In genomic region chr6:129532942-129533860, GRCm38 (mm10) we compare ENCODE assay signal across 8 mouse cellular contexts. TPM values are rescaled to one million over a fixed set of nuclear protein-coding genes. Genes with fewer than 3 reads are reported as not detected.
DNase-seq lines count a peak whose midpoint lies in the region; ATAC-seq and TF ChIP-seq lines count a peak whose summit lies in the region.

Gene Gabarapl1, plus strand, starts transcription at chr6:129533160.

- peaks cover 27% of the 10 kb centered on the region for H3K79me2 ChIP-seq in MEL (ENCODE audit: control insufficient read depth, insufficient read depth, low read length, poor library complexity)

- H3K9ac ChIP-seq in MEL (ENCODE audit: control insufficient read depth, low read depth, low read length, poor library complexity, severe bottlenecking), result peak within 1 kb of the TSS; percentile 85
- H3K9ac ChIP-seq in forebrain, postnatal 0 days, result peak within 1 kb of the TSS; percentile 92
- peak within 1 kb of the TSS; percentile 63 for H3K9ac ChIP-seq in neural tube, embryonic 15.5 days (replicated peaks)

- peak within 1 kb of the TSS; percentile 65 for H3K27ac ChIP-seq in MEL (ENCODE audit: control insufficient read depth, low read depth, low read length)
- H3K27ac ChIP-seq in cerebellum, adult 2 months (ENCODE audit: insufficient read depth, low read length), result peak within 1 kb of the TSS; percentile 78
- H3K27ac ChIP-seq in forebrain, postnatal 0 days (ENCODE audit: low read depth, low read length), result peak within 1 kb of the TSS; percentile 91
- H3K27ac ChIP-seq in neural tube, embryonic 15.5 days (replicated peaks), result peak within 1 kb of the TSS; percentile 84

- H3K36me3 ChIP-seq in MEL (ENCODE audit: control insufficient read depth in 1 of 2, insufficient read depth in 2 of 2, low read length in 2 of 2), result peaks cover 0 to 13% of the 10 kb centered on the region in 2 experiments
- peaks cover 10% of the 10 kb centered on the region for H3K36me3 ChIP-seq in forebrain, postnatal 0 days (ENCODE audit: insufficient read depth)
- peaks cover 8% of the 10 kb centered on the region for H3K36me3 ChIP-seq in neural tube, embryonic 15.5 days

- TF ChIP-seq EP300 in MEL (IDR thresholded peaks at IDR 0.05; ENCODE audit: low read depth in 1 of 2, low read length in 2 of 2), result 0 out of 4 replicates have a peak, but pooled peaks have one; percentile 3 to 21

- intact Hi-C loops in heart, postnatal 36 days (cut with DNase I), result loop anchor here (10.0 kb wide), 1 partner anchor 1098 kb away; the partner anchor contains the start of gene Fkbp4

- under 1% methylated on average over 55 of the region's 55 CpGs for WGBS in cerebellum, adult 2 months
- WGBS in forebrain, postnatal 0 days, result under 1% methylated on average over 55 of the region's 55 CpGs
- under 1% methylated on average over 55 of the region's 55 CpGs for WGBS in neural tube, embryonic 15.5 days

- ATAC-seq in forebrain, postnatal 0 days, result peak; percentile 86
- ATAC-seq in neural tube, embryonic 15.5 days (ENCODE audit: low FRiP score), result peak; percentile 91

- TF ChIP-seq RAD21 in MEL (IDR thresholded peaks at IDR 0.05; ENCODE audit: low read depth, low read length), result no peak

- peaks cover 11 to 17% of the 10 kb centered on the region in 2 experiments for H3K4me1 ChIP-seq in MEL (ENCODE audit: control insufficient read depth in 1 of 2, insufficient read depth in 2 of 2, low read length in 2 of 2)
- H3K4me1 ChIP-seq in cerebellum, adult 2 months (ENCODE audit: control insufficient read depth, insufficient read depth, low read length), result peaks cover 5% of the 10 kb centered on the region
- peaks cover 17% of the 10 kb centered on the region for H3K4me1 ChIP-seq in forebrain, postnatal 0 days (ENCODE audit: insufficient read depth)
- H3K4me1 ChIP-seq in neural tube, embryonic 15.5 days, result peaks cover 30% of the 10 kb centered on the region

- TF ChIP-seq POLR2A in MEL (IDR thresholded peaks at IDR 0.05; ENCODE audit: control insufficient read depth in 1 of 2, insufficient read depth in 1 of 2, low read depth in 1 of 2, low read length in 2 of 2, poor library complexity in 1 of 2), result peak in 1 of 2 experiments; percentile 59; a peak in 2 of 4 replicates
- TF ChIP-seq POLR2A in cerebellum, adult 2 months (IDR thresholded peaks at IDR 0.05; ENCODE audit: borderline replicate concordance, insufficient read depth, low read length), result peak; percentile 47; the same call in 1 of the 2 replicates

- peak within 1 kb of the TSS; percentile 95 to 96 for H3K4me3 ChIP-seq in MEL (ENCODE audit: control insufficient read depth in 1 of 2, insufficient read depth in 1 of 2, low read depth in 2 of 2, low read length in 2 of 2)
- peak within 1 kb of the TSS; percentile 96 for H3K4me3 ChIP-seq in cerebellum, adult 2 months (replicated peaks; ENCODE audit: insufficient read depth, low read depth, low read length)
- H3K4me3 ChIP-seq in forebrain, postnatal 0 days (ENCODE audit: low read depth, low read length), result peak within 1 kb of the TSS; percentile 91
- H3K4me3 ChIP-seq in neural tube, embryonic 15.5 days (replicated peaks), result peak within 1 kb of the TSS; percentile 88

- H3K27me3 ChIP-seq in MEL (ENCODE audit: control insufficient read depth in 1 of 2, insufficient read depth in 2 of 2, low read length in 2 of 2), result peaks cover 2 to 4% of the 10 kb centered on the region in 2 experiments; a peak in 1 of 4 replicates
- no peaks in the 10 kb centered on the region for H3K27me3 ChIP-seq in cerebellum, adult 2 months (ENCODE audit: control insufficient read depth, insufficient read depth, low read length)
- no peaks in the 10 kb centered on the region for H3K27me3 ChIP-seq in forebrain, postnatal 0 days (ENCODE audit: insufficient read depth, low read length)
- no peaks in the 10 kb centered on the region for H3K27me3 ChIP-seq in neural tube, embryonic 15.5 days (replicated peaks)

- DNase-seq in MEL (ENCODE audit: low read depth, low spot score), result peak; percentile 84
- peak; percentile 83 to 85 for DNase-seq in cerebellum, adult 2 months
- DNase-seq in forebrain, postnatal 0 days, result peak; percentile 88
- peak; percentile 87 to 88 for DNase-seq in heart, postnatal 36 days
- peak; percentile 76 to 89 for DNase-seq in layer of hippocampus, adult 18-20 months (ENCODE audit: low spot score in 2 of 2)
- peak; percentile 86 to 88 for DNase-seq in lung, adult 18-20 months
- peak; percentile 60 for DNase-seq in testis, postnatal 14 days (ENCODE audit: low spot score)

- H3K4me2 ChIP-seq in forebrain, postnatal 0 days (ENCODE audit: low read depth), result peak within 1 kb of the TSS; percentile 73
- H3K4me2 ChIP-seq in neural tube, embryonic 15.5 days, result peak within 1 kb of the TSS; percentile 67

- H3K9me3 ChIP-seq in MEL (replicated peaks; ENCODE audit: insufficient read depth, low read length), result no peaks in the 10 kb centered on the region
- no peaks in the 10 kb centered on the region for H3K9me3 ChIP-seq in forebrain, postnatal 0 days (ENCODE audit: low read length)
- no peaks in the 10 kb centered on the region for H3K9me3 ChIP-seq in neural tube, embryonic 15.5 days (replicated peaks)

- no peak for TF ChIP-seq CTCF in MEL (IDR thresholded peaks at IDR 0.05 in 2 of 3, conservative IDR thresholded peaks at IDR 0.05 in 1 of 3; ENCODE audit: control insufficient read depth in 1 of 3, insufficient read depth in 1 of 3, low read depth in 2 of 3, low read length in 3 of 3, poor library complexity in 1 of 3, severe bottlenecking in 1 of 3)
- TF ChIP-seq CTCF in cerebellum, adult 2 months (IDR thresholded peaks at IDR 0.05; ENCODE audit: borderline replicate concordance, insufficient read depth, low read depth, low read length), result no peak
- TF ChIP-seq CTCF in forebrain, postnatal 0 days (IDR thresholded peaks at IDR 0.05; ENCODE audit: low read depth), result no peak

TF ChIP-seq in MEL, 35 proteins besides CTCF, POLR2A, EP300 and RAD21 (continues in another document):
- TF ChIP-seq GATA1 (IDR thresholded peaks at IDR 0.05; ENCODE audit: low read depth, low read length) (peak; percentile 25; the same call in 1 of the 2 replicates), CHD2 (IDR thresholded peaks at IDR 0.05; ENCODE audit: low read length) (peak; percentile 17; the same call in 1 of the 2 replicates), E2F4 (IDR thresholded peaks at IDR 0.05; ENCODE audit: borderline replicate concordance, low read depth, low read length) (no peak; the same call in 1 of the 2 replicates), CHD1 (IDR thresholded peaks at IDR 0.05; ENCODE audit: low read depth, low read length) (peak; percentile 98), ETS1 (IDR thresholded peaks at IDR 0.05; ENCODE audit: low read depth, low read length) (peak; percentile 5; the same call in 1 of the 2 replicates), SMC3 (IDR thresholded peaks at IDR 0.05; ENCODE audit: low read depth, low read length) (no peak), POLR2AphosphoS2 (IDR thresholded peaks at IDR 0.05; ENCODE audit: low read length) (no peak), POLR2AphosphoS5 (IDR thresholded peaks at IDR 0.05; ENCODE audit: borderline replicate concordance, low read depth, low read length) (no peak), MXI1 (IDR thresholded peaks at IDR 0.05; ENCODE audit: low read depth, low read length) (peak; percentile 78), MAX (IDR thresholded peaks at IDR 0.05; ENCODE audit: low read length) (no peak; the same call in 1 of the 2 replicates), MAFK (IDR thresholded peaks at IDR 0.05; ENCODE audit: borderline replicate concordance, low read depth, low read length) (0 out of 2 replicates have a peak, but pooled peaks have one; percentile 21), GABPA (IDR thresholded peaks at IDR 0.05; ENCODE audit: low read depth, low read length) (0 out of 2 replicates have a peak, but pooled peaks have one; percentile 24), MAZ (IDR thresholded peaks at IDR 0.05; ENCODE audit: low read depth, low read length) (peak; percentile 51; the same call in 1 of the 2 replicates), USF2 (IDR thresholded peaks at IDR 0.05; ENCODE audit: borderline replicate concordance in 1 of 2, insufficient read depth in 1 of 2, low read depth in 1 of 2, low read length in 2 of 2) (no peak), MEF2A (IDR thresholded peaks at IDR 0.05; ENCODE audit: extremely low read depth, insufficient replicate concordance, low read depth, low read length, poor library complexity, severe bottlenecking) (no peak), NRF1 (IDR thresholded peaks at IDR 0.05; ENCODE audit: insufficient read depth, low read depth, low read length, poor library complexity, severe bottlenecking) (peak; percentile 41; the same call in 1 of the 2 replicates), HCFC1 (IDR thresholded peaks at IDR 0.05; ENCODE audit: low read depth, low read length) (peak; percentile 67; the same call in 1 of the 2 replicates), JUND (IDR thresholded peaks at IDR 0.05; ENCODE audit: low read depth, low read length) (no peak), TAL1 (IDR thresholded peaks at IDR 0.05; ENCODE audit: low read length) (no peak), MYB (IDR thresholded peaks at IDR 0.05; ENCODE audit: low read depth, low read length) (no peak), TBP (IDR thresholded peaks at IDR 0.05; ENCODE audit: low read depth, low read length) (no peak), ELF1 (IDR thresholded peaks at IDR 0.05; ENCODE audit: low read depth, low read length) (no peak), SIN3A (IDR thresholded peaks at IDR 0.05; ENCODE audit: low read length) (peak; percentile 80), NELFE (IDR thresholded peaks at IDR 0.05; ENCODE audit: low read depth, low read length) (peak; percentile 50), ZMIZ1 (IDR thresholded peaks at IDR 0.05; ENCODE audit: low read depth, low read length) (0 out of 2 replicates have a peak, but pooled peaks have one; percentile 25), RCOR1 (IDR thresholded peaks at IDR 0.05; ENCODE audit: low read depth, low read length) (no peak), ZKSCAN1 (IDR thresholded peaks at IDR 0.05; ENCODE audit: low read depth, low read length) (no peak), MYC (IDR thresholded peaks at IDR 0.05; ENCODE audit: low read depth, low read length) (peak; percentile 89), ZNF384 (IDR thresholded peaks at IDR 0.05; ENCODE audit: low read depth, low read length) (no peak)

RNA-seq across cellular contexts. Expression of gene Gabarapl1, which starts in this region (rescaled TPM):
- total RNA-seq in MEL (2012; rRNA removed), result 61.3 and 65.7 TPM in 2 replicates
- 10 to 100 TPM in 1 of 2 experiments, not detected in 1; 99.5 TPM for polyA plus RNA-seq in MEL (2012; ENCODE audit: insufficient read depth in 1 of 2, insufficient read length in 2 of 2, low read depth in 1 of 2, low replicate concordance in 2 of 2, missing spikeins in 1 of 2)
- polyA plus RNA-seq in cerebellum, adult 2 months (2012; rRNA removed), result 380 and 434 TPM in 2 replicates
- total RNA-seq in forebrain, postnatal 0 days (2014; rRNA removed), result 275 and 288 TPM in 2 replicates
- 243 and 276 TPM in 2 replicates for polyA plus RNA-seq in forebrain, postnatal 0 days (2015; fragmentation: Nextera tagmentation; extraction: Ambion mirVana)
- total RNA-seq in heart, postnatal 36 days (2021), result 100 to 1,000 TPM; 151 to 152 TPM
- total RNA-seq in layer of hippocampus, adult 18-20 months (2021), result 100 to 1,000 TPM; 745 to 780 TPM
- 189 and 223 TPM in 2 replicates for polyA plus RNA-seq in neural tube, embryonic 15.5 days (2015; fragmentation: Nextera tagmentation; extraction: Ambion mirVana)

Comparison
In these comparisons a context has a peak if more than half of its experiments do, and no peak if none do; other contexts are left out.
1. Peak in every context shown above with its lines: DNase-seq, ATAC-seq, H3K4me3 ChIP-seq and H3K27ac ChIP-seq.